Mouse (Mus musculus): ENCODE measurements around the gene Prkag2. TPM values are rescaled to one million over a fixed set of nuclear protein-coding genes. Genes with fewer than 3 reads are reported as not detected.

Prkag2 gene
- polyA plus RNA-seq, 1 experiment from 2014 or later = 32.6 TPM

GRCm38 (mm10) chr5:24976236-24976635, 124.2 kb downstream of the Prkag2 start:
- no peaks in the 10 kb centered on the region for H3K36me3 ChIP-seq (ENCODE audit: control insufficient read depth, insufficient read depth, low read length)
- no peak for ATAC-seq (ENCODE audit: insufficient number of reproducible peaks, low FRiP score, low TSS enrichment, low read depth)
- no peak for DNase-seq (ENCODE audit: low spot score)
- H3K9me3 ChIP-seq (ENCODE audit: control insufficient read depth, low read length) = no peaks in the 10 kb centered on the region
- H3K27ac ChIP-seq (replicated peaks; ENCODE audit: low read depth, low read length) = no peak overlapping the region
- no peak overlapping the region for H3K4me2 ChIP-seq (ENCODE audit: low read depth, severe bottlenecking)
- H3K4me1 ChIP-seq (ENCODE audit: control insufficient read depth, insufficient read depth, low read length) = 0 out of 2 replicates have a peak, but pooled peaks cover 4% of the 10 kb centered on the region
- H3K4me3 ChIP-seq (ENCODE audit: low read depth, low read length) = no peak overlapping the region
- no peak overlapping the region for H3K9ac ChIP-seq (ENCODE audit: low read length)
- no peaks in the 10 kb centered on the region for H3K27me3 ChIP-seq (ENCODE audit: control insufficient read depth, insufficient read depth, low read length)
- 75% methylated on average over 12 of the region's 12 CpGs for WGBS

GRCm38 (mm10) chr5:24975100-24975499, 125.3 kb downstream of the Prkag2 start:
- WGBS = 76% methylated on average over 7 of the region's 7 CpGs
- Histone ChIP-seq H3K27ac (replicated peaks; ENCODE audit: low read depth, low read length) (no peak overlapping the region), H3K9ac (ENCODE audit: low read length) (no peak overlapping the region), H3K4me3 (ENCODE audit: low read depth, low read length) (no peak overlapping the region), H3K9me3 (ENCODE audit: control insufficient read depth, low read length) (no peaks in the 10 kb centered on the region), H3K4me1 (ENCODE audit: control insufficient read depth, insufficient read depth, low read length) (0 out of 2 replicates have a peak, but pooled peaks cover 4% of the 10 kb centered on the region), H3K4me2 (ENCODE audit: low read depth, severe bottlenecking) (no peak overlapping the region), H3K36me3 (ENCODE audit: control insufficient read depth, insufficient read depth, low read length) (no peaks in the 10 kb centered on the region), H3K27me3 (ENCODE audit: control insufficient read depth, insufficient read depth, low read length) (no peaks in the 10 kb centered on the region)
- no peak for ATAC-seq (ENCODE audit: insufficient number of reproducible peaks, low FRiP score, low TSS enrichment, low read depth)
- DNase-seq (ENCODE audit: low spot score) = no peak

DNA sequence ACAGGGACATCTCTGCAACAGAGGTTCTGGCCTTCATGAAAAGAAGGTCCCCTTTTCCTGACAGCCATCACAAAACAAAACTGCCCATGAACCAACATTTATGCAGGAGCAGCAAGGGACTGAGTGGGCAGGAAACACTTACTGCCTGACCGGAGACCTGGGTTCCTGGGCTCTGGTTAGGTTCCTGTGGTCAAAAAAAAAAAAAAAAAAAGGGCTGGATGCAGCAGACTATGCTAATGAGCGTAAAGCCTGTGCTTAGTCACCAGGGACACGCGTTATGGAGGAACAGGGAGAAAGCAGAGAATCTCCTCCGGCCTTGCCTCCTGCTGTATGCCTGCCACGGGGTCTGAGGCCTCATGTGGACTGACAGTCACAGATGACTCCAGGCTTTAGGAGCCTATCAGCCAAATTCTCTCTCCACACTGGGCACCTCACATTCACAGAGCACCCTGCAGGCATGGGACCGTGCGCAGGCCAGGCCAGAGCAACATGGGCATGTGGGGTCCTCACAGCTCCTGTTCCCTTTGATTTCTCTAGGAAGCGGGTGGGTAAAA, 126.7 kb downstream of the Prkag2 start:
- ATAC-seq (ENCODE audit: insufficient number of reproducible peaks, low FRiP score, low TSS enrichment, low read depth) = no peak

GRCm38 (mm10) chr5:24973228-24973627, 127.2 kb downstream of the Prkag2 start:
- Histone ChIP-seq H3K4me1 (ENCODE audit: control insufficient read depth, insufficient read depth, low read length) (0 out of 2 replicates have a peak, but pooled peaks cover 4% of the 10 kb centered on the region), H3K9ac (ENCODE audit: low read length) (no peak overlapping the region), H3K27me3 (ENCODE audit: control insufficient read depth, insufficient read depth, low read length) (no peaks in the 10 kb centered on the region), H3K4me2 (ENCODE audit: low read depth, severe bottlenecking) (no peak overlapping the region), H3K9me3 (ENCODE audit: control insufficient read depth, low read length) (no peaks in the 10 kb centered on the region), H3K27ac (replicated peaks; ENCODE audit: low read depth, low read length) (no peak overlapping the region), H3K4me3 (ENCODE audit: low read depth, low read length) (no peak overlapping the region), H3K36me3 (ENCODE audit: control insufficient read depth, insufficient read depth, low read length) (no peaks in the 10 kb centered on the region)
- ATAC-seq (ENCODE audit: insufficient number of reproducible peaks, low FRiP score, low TSS enrichment, low read depth) (no peak), DNase-seq (ENCODE audit: low spot score) (no peak)
- 65% methylated on average over 13 of the region's 13 CpGs for WGBS

More for the DNA sequence above, 126.7 kb downstream of the Prkag2 start:
- 0 out of 2 replicates have a peak, but pooled peaks cover 4% of the 10 kb centered on the region for H3K4me1 ChIP-seq (ENCODE audit: control insufficient read depth, insufficient read depth, low read length)
- 85% methylated on average over 9 of the region's 9 CpGs for WGBS
- H3K9me3 ChIP-seq (ENCODE audit: control insufficient read depth, low read length) = no peaks in the 10 kb centered on the region
- no peaks in the 10 kb centered on the region for H3K36me3 ChIP-seq (ENCODE audit: control insufficient read depth, insufficient read depth, low read length)
- no peak overlapping the region for H3K9ac ChIP-seq (ENCODE audit: low read length)
- H3K4me3 ChIP-seq (ENCODE audit: low read depth, low read length) = no peak overlapping the region
- no peak overlapping the region for H3K27ac ChIP-seq (replicated peaks; ENCODE audit: low read depth, low read length)
- no peaks in the 10 kb centered on the region for H3K27me3 ChIP-seq (ENCODE audit: control insufficient read depth, insufficient read depth, low read length)
- DNase-seq (ENCODE audit: low spot score) = no peak
- no peak overlapping the region for H3K4me2 ChIP-seq (ENCODE audit: low read depth, severe bottlenecking)

- 95% methylated on average over 8 of the region's 8 CpGs for WGBS
- Histone ChIP-seq H3K27ac (replicated peaks; ENCODE audit: low read depth, low read length) (no peak overlapping the region), H3K9ac (ENCODE audit: low read length) (no peak overlapping the region), H3K4me2 (ENCODE audit: low read depth, severe bottlenecking) (no peak overlapping the region), H3K27me3 (ENCODE audit: control insufficient read depth, insufficient read depth, low read length) (no peaks in the 10 kb centered on the region), H3K4me3 (ENCODE audit: low read depth, low read length) (no peak overlapping the region), H3K36me3 (ENCODE audit: control insufficient read depth, insufficient read depth, low read length) (no peaks in the 10 kb centered on the region), H3K9me3 (ENCODE audit: control insufficient read depth, low read length) (no peaks in the 10 kb centered on the region), H3K4me1 (ENCODE audit: control insufficient read depth, insufficient read depth, low read length) (0 out of 2 replicates have a peak, but pooled peaks cover 2% of the 10 kb centered on the region)
- DNase-seq (ENCODE audit: low spot score) = no peak
- ATAC-seq (ENCODE audit: insufficient number of reproducible peaks, low FRiP score, low TSS enrichment, low read depth) = no peak
These were observed 129.7 kb downstream of the Prkag2 start for GRCm38 (mm10) chr5:24970552-24971275.

- no peaks in the 10 kb centered on the region for H3K36me3 ChIP-seq (ENCODE audit: control insufficient read depth, insufficient read depth, low read length)
- ATAC-seq (ENCODE audit: insufficient number of reproducible peaks, low FRiP score, low TSS enrichment, low read depth) = no peak
- no peak overlapping the region for H3K27ac ChIP-seq (replicated peaks; ENCODE audit: low read depth, low read length)
- no peak overlapping the region for H3K9ac ChIP-seq (ENCODE audit: low read length)
- DNase-seq (ENCODE audit: low spot score) = no peak
- H3K4me2 ChIP-seq (ENCODE audit: low read depth, severe bottlenecking) = no peak overlapping the region
- no peaks in the 10 kb centered on the region for H3K9me3 ChIP-seq (ENCODE audit: control insufficient read depth, low read length)
- no peaks in the 10 kb centered on the region for H3K27me3 ChIP-seq (ENCODE audit: control insufficient read depth, insufficient read depth, low read length)
- H3K4me3 ChIP-seq (ENCODE audit: low read depth, low read length) = no peak overlapping the region
- 0 out of 2 replicates have a peak, but pooled peaks cover 2% of the 10 kb centered on the region for H3K4me1 ChIP-seq (ENCODE audit: control insufficient read depth, insufficient read depth, low read length)
- WGBS = 76% methylated on average over 11 of the region's 11 CpGs
These were observed 131.1 kb downstream of the Prkag2 start for GRCm38 (mm10) chr5:24969241-24969880.

- no peak overlapping the region for H3K27ac ChIP-seq (replicated peaks; ENCODE audit: low read depth, low read length)
- no peaks in the 10 kb centered on the region for H3K27me3 ChIP-seq (ENCODE audit: control insufficient read depth, insufficient read depth, low read length)
- DNase-seq (ENCODE audit: low spot score) (no peak), ATAC-seq (ENCODE audit: insufficient number of reproducible peaks, low FRiP score, low TSS enrichment, low read depth) (no peak)
- no peak overlapping the region for H3K4me3 ChIP-seq (ENCODE audit: low read depth, low read length)
- 49% methylated on average over 8 of the region's 8 CpGs for WGBS
- no peaks in the 10 kb centered on the region for H3K36me3 ChIP-seq (ENCODE audit: control insufficient read depth, insufficient read depth, low read length)
- H3K4me1 ChIP-seq (ENCODE audit: control insufficient read depth, insufficient read depth, low read length) = 0 out of 2 replicates have a peak, but pooled peaks cover 2% of the 10 kb centered on the region
- H3K9me3 ChIP-seq (ENCODE audit: control insufficient read depth, low read length) = no peaks in the 10 kb centered on the region
- no peak overlapping the region for H3K9ac ChIP-seq (ENCODE audit: low read length)
- no peak overlapping the region for H3K4me2 ChIP-seq (ENCODE audit: low read depth, severe bottlenecking)
These were observed 131.7 kb downstream of the Prkag2 start for GRCm38 (mm10) chr5:24968792-24969191.

DNA sequence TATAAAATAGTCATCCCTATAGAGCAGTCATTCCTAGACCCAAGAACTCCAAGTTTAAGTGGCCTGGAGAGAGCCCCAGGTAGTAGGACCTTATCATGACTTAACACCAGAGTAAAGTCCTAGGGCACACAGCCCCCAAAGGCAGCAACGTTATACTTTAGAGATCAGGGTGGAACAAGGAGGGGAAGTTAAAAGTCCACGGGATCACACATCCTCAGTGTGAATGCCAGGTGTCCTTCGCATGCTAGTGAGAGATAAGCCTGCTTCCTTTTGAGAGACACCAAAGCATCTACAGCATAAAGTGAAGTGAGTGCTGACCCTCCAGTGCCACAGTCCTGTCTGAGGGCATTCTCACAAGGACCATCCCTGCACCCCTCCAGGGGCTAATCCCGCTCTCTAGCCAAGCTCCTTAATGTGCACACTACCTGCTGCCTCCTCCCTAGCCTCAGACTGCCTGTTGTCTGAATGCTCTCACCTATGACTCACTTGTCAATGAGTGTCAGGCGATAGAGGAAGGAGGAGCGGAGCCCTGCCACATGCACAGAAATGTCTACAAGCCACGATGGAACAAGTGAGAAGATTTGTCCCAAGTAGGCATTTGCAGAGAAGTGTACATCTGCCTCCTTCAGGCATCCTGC, 132.4 kb downstream of the Prkag2 start:
- H3K9me3 ChIP-seq (ENCODE audit: control insufficient read depth, low read length) = no peaks in the 10 kb centered on the region
- ATAC-seq (ENCODE audit: insufficient number of reproducible peaks, low FRiP score, low TSS enrichment, low read depth) (no peak), DNase-seq (ENCODE audit: low spot score) (no peak)
- no peaks in the 10 kb centered on the region for H3K4me1 ChIP-seq (ENCODE audit: control insufficient read depth, insufficient read depth, low read length)
- H3K4me2 ChIP-seq (ENCODE audit: low read depth, severe bottlenecking) = no peak overlapping the region
- no peaks in the 10 kb centered on the region for H3K27me3 ChIP-seq (ENCODE audit: control insufficient read depth, insufficient read depth, low read length)
- no peak overlapping the region for H3K4me3 ChIP-seq (ENCODE audit: low read depth, low read length)
- H3K27ac ChIP-seq (replicated peaks; ENCODE audit: low read depth, low read length) = no peak overlapping the region
- H3K9ac ChIP-seq (ENCODE audit: low read length) = no peak overlapping the region
- WGBS = 54% methylated on average over 7 of the region's 7 CpGs
- H3K36me3 ChIP-seq (ENCODE audit: control insufficient read depth, insufficient read depth, low read length) = no peaks in the 10 kb centered on the region

Measured in limb, embryonic 11.5 days (tissue).